Mouse (Mus musculus) megakaryocyte, embryonic 14.5 days (primary cell): Measurements from ENCODE around the gene Jmjd4.

ENCODE experiments used
- FLI1 ChIP-seq: IDR thresholded peaks from 2 replicates; pipeline ENCODE4 v1.6.1; 2012; ENCODE audit warnings: low read length, inconsistent platforms, mixed read lengths
- GATA1 ChIP-seq: IDR thresholded peaks from 3 replicates; pipeline ENCODE4 v1.6.1; 2012; ENCODE audit warnings: mixed read lengths, low read length, inconsistent platforms, borderline replicate concordance

- TF ChIP-seq GATA1 (no peak), FLI1 (no peak)
Observed at GRCm38 (mm10) chr11:59485641-59486040, 35.8 kb downstream of the Jmjd4 start.
